Mouse (Mus musculus): Measurements from ENCODE around the gene Vmn1r17. TPM values are rescaled to one million over a fixed set of nuclear protein-coding genes. Genes with fewer than 3 reads are reported as not detected.

The Vmn1r17 gene
- total and polyA plus RNA-seq, 2 experiments from 2014 or later: not detected

DNA sequence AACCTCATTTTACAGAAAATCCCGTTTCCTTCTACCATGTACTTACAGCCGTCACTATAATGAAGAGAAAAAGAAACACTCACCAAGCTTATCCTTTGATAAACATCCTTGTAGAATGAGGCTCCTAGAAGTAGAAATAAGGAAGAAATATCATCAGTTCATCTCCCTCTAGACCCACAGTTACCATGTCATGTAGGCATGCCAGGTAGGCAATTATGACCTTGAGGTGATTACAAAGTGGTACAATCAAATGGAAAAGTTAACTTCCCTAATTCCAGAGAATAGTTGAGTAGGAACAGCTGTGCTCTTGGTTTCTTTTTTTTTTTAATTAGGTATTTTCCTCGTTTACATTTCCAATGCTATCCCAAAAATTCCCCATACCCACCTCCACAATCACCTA, 34.1 kb downstream of the Vmn1r17 start, which contains the start of gene Vmn1r16:
TSS of gene Vmn1r16 (minus strand) at position 101 of the 400 bp plus-strand sequence.
- no peak within 1 kb of the TSS for H3K27ac ChIP-seq (ENCODE audit: low read depth)
- H3K4me1 ChIP-seq (ENCODE audit: control insufficient read depth, insufficient read depth): no peaks in the 10 kb centered on the region
- DNase-seq (ENCODE audit: low spot score): no peak
- no peaks in the 10 kb centered on the region for H3K9me3 ChIP-seq (replicated peaks; ENCODE audit: control insufficient read depth, low read length)
- no peak within 1 kb of the TSS for H3K9ac ChIP-seq (replicated peaks; ENCODE audit: low read depth, low read length)
- 64% methylated on average over 3 of the region's 3 CpGs for WGBS
- H3K4me2 ChIP-seq (ENCODE audit: low read depth, low read length): no peak within 1 kb of the TSS
- H3K4me3 ChIP-seq (ENCODE audit: low read depth, low read length): no peak within 1 kb of the TSS
- no peaks in the 10 kb centered on the region for H3K27me3 ChIP-seq (ENCODE audit: control insufficient read depth, insufficient read depth, low read length)
- no peak for TF ChIP-seq CTCF (IDR thresholded peaks at IDR 0.05; ENCODE audit: low read depth)
- no peak for TF ChIP-seq EP300 (IDR thresholded peaks at IDR 0.05; ENCODE audit: low read depth)
- no peaks in the 10 kb centered on the region for H3K36me3 ChIP-seq (replicated peaks; ENCODE audit: control insufficient read depth, insufficient read depth, low read length)
- no peak for ATAC-seq (ENCODE audit: insufficient read depth, low read depth)

DNA sequence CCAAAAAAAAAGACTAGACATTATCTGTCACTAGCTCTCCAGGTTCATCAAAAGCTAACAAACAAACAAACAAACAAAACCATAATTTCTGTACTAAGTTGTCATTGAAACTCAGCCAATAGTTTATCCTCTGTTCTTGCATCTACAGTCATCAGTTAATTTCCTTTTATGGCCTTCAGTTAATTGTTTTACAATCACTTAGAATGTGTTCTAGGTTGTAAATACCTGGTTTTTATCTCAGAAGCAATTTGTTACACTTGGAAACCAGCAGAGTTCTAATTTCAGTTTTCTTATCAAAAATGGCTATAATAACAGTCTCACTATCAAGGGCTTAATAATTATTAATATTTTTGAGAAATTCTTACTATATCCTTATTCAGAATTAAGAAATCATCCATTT, 37.4 kb downstream of the Vmn1r17 start:
- Histone ChIP-seq H3K36me3 (replicated peaks; ENCODE audit: control insufficient read depth, insufficient read depth, low read length) (no peaks in the 10 kb centered on the region), H3K4me3 (ENCODE audit: low read depth, low read length) (no peak overlapping the region), H3K27ac (ENCODE audit: low read depth) (no peak overlapping the region), H3K27me3 (ENCODE audit: control insufficient read depth, insufficient read depth, low read length) (no peaks in the 10 kb centered on the region), H3K9me3 (replicated peaks; ENCODE audit: control insufficient read depth, low read length) (no peaks in the 10 kb centered on the region), H3K9ac (replicated peaks; ENCODE audit: low read depth, low read length) (no peak overlapping the region), H3K4me1 (ENCODE audit: control insufficient read depth, insufficient read depth) (no peaks in the 10 kb centered on the region), H3K4me2 (ENCODE audit: low read depth, low read length) (no peak overlapping the region)
- DNase-seq (ENCODE audit: low spot score) (no peak), ATAC-seq (ENCODE audit: insufficient read depth, low read depth) (no peak)
- TF ChIP-seq CTCF (IDR thresholded peaks at IDR 0.05; ENCODE audit: low read depth): no peak
- TF ChIP-seq EP300 (IDR thresholded peaks at IDR 0.05; ENCODE audit: low read depth): no peak

Other genes with a start within 250 kb of the Vmn1r17 start
- gene Vmn1r11, start 230.3 kb downstream of the Vmn1r17 start, total RNA-seq (2014; rRNA removed; ENCODE audit: low replicate concordance): not detected in 2 replicates
- gene Vmn1r11, start 230.3 kb downstream of the Vmn1r17 start, polyA plus RNA-seq (2015; fragmentation: Nextera tagmentation; extraction: Ambion mirVana): not detected in 2 replicates
- not detected in 2 replicates for gene Vmn1r12, start 206.8 kb downstream of the Vmn1r17 start, total RNA-seq (2014; rRNA removed; ENCODE audit: low replicate concordance)
- gene Vmn1r12, start 206.8 kb downstream of the Vmn1r17 start, polyA plus RNA-seq (2015; fragmentation: Nextera tagmentation; extraction: Ambion mirVana): not detected in 2 replicates
- not detected in 2 replicates for gene Vmn1r13, start 160.4 kb downstream of the Vmn1r17 start, total RNA-seq (2014; rRNA removed; ENCODE audit: low replicate concordance)
- not detected in 2 replicates for gene Vmn1r13, start 160.4 kb downstream of the Vmn1r17 start, polyA plus RNA-seq (2015; fragmentation: Nextera tagmentation; extraction: Ambion mirVana)
- gene Vmn1r14, start 132.0 kb downstream of the Vmn1r17 start, total RNA-seq (2014; rRNA removed; ENCODE audit: low replicate concordance): not detected in 2 replicates
- not detected in 2 replicates for gene Vmn1r14, start 132.0 kb downstream of the Vmn1r17 start, polyA plus RNA-seq (2015; fragmentation: Nextera tagmentation; extraction: Ambion mirVana)
- not detected in 2 replicates for gene Vmn1r15, start 105.8 kb downstream of the Vmn1r17 start, total RNA-seq (2014; rRNA removed; ENCODE audit: low replicate concordance)
- not detected in 2 replicates for gene Vmn1r15, start 105.8 kb downstream of the Vmn1r17 start, polyA plus RNA-seq (2015; fragmentation: Nextera tagmentation; extraction: Ambion mirVana)
- gene Vmn1r16, start 34.2 kb downstream of the Vmn1r17 start, total RNA-seq (2014; rRNA removed; ENCODE audit: low replicate concordance): not detected in 2 replicates
- gene Vmn1r16, start 34.2 kb downstream of the Vmn1r17 start, polyA plus RNA-seq (2015; fragmentation: Nextera tagmentation; extraction: Ambion mirVana): not detected in 2 replicates
- not detected in 2 replicates for gene Vmn1r18, start 32.1 kb upstream of the Vmn1r17 start, total RNA-seq (2014; rRNA removed; ENCODE audit: low replicate concordance)
- gene Vmn1r18, start 32.1 kb upstream of the Vmn1r17 start, polyA plus RNA-seq (2015; fragmentation: Nextera tagmentation; extraction: Ambion mirVana): not detected in 2 replicates
- gene Vmn1r19, start 40.1 kb upstream of the Vmn1r17 start, total RNA-seq (2014; rRNA removed; ENCODE audit: low replicate concordance): not detected in 2 replicates
- not detected in 2 replicates for gene Vmn1r19, start 40.1 kb upstream of the Vmn1r17 start, polyA plus RNA-seq (2015; fragmentation: Nextera tagmentation; extraction: Ambion mirVana)
- not detected in 2 replicates for gene Vmn1r20, start 65.2 kb upstream of the Vmn1r17 start, total RNA-seq (2014; rRNA removed; ENCODE audit: low replicate concordance)
- gene Vmn1r20, start 65.2 kb upstream of the Vmn1r17 start, polyA plus RNA-seq (2015; fragmentation: Nextera tagmentation; extraction: Ambion mirVana): not detected in 2 replicates
- 33.7 and 35.8 TPM in 2 replicates for gene Ppm1k, start 171.7 kb upstream of the Vmn1r17 start, total RNA-seq (2014; rRNA removed; ENCODE audit: low replicate concordance)
- 10.9 and 11.3 TPM in 2 replicates for gene Ppm1k, start 171.7 kb upstream of the Vmn1r17 start, polyA plus RNA-seq (2015; fragmentation: Nextera tagmentation; extraction: Ambion mirVana)
- gene Herc6, start 217.3 kb upstream of the Vmn1r17 start, total RNA-seq (2014; rRNA removed; ENCODE audit: low replicate concordance): 10.8 and 11.8 TPM in 2 replicates
- gene Herc6, start 217.3 kb upstream of the Vmn1r17 start, polyA plus RNA-seq (2015; fragmentation: Nextera tagmentation; extraction: Ambion mirVana): 2.7 and 3.7 TPM in 2 replicates

All from heart, postnatal 0 days (tissue).